Mouse (Mus musculus) telencephalon, adult 2 months (tissue): ENCODE measurements around the gene Vkorc1l1.
"Not testable (repeated sequence)": the region's sequence is repeated elsewhere in the genome, so short reads cannot be mapped to it uniquely, and the experiment has no call there.

Experiments used
- DNase-seq: peaks from one replicate; pipeline ENCODE4 v3.0.0-alpha.2; 2011; ENCODE audit warnings: low read depth, low spot score

Vkorc1l1 gene

GRCm38 (mm10) chr5:129941495-129942045 lies at the start of gene Vkorc1l1:
Gene Vkorc1l1 (plus strand): TSS chr5:129941970.
- peak; percentile 98 for DNase-seq

- peak; percentile 95 for DNase-seq
These were observed 46.3 kb upstream of the Vkorc1l1 start, which contains the start of gene Zbed5 for GRCm38 (mm10) chr5:129895198-129896088. Gene Zbed5 (plus strand): TSS chr5:129895723.

- no peak for DNase-seq
These were observed 43.3 kb upstream of the Vkorc1l1 start, which contains the start of gene Phkg1 for GRCm38 (mm10) chr5:129898449-129898848. Gene Phkg1 (minus strand): TSS chr5:129898549.

- no peak for DNase-seq
These were observed 34.0 kb upstream of the Vkorc1l1 start for GRCm38 (mm10) chr5:129907775-129908174.

- DNase-seq, result peak; percentile 55
These were observed 33.4 kb upstream of the Vkorc1l1 start, which contains the start of gene Nupr1l for GRCm38 (mm10) chr5:129908242-129908965. Gene Nupr1l (plus strand): TSS chr5:129908540.

GRCm38 (mm10) chr5:129909147-129909546 lies 32.6 kb upstream of the Vkorc1l1 start:
- no peak for DNase-seq

GRCm38 (mm10) chr5:129909591-129909990 lies 32.2 kb upstream of the Vkorc1l1 start:
- DNase-seq, result no peak

- no peak for DNase-seq
These were observed 27.7 kb upstream of the Vkorc1l1 start for GRCm38 (mm10) chr5:129914024-129914423.

- DNase-seq, result not testable (repeated sequence)
These were observed 26.3 kb upstream of the Vkorc1l1 start for GRCm38 (mm10) chr5:129915491-129915890.

GRCm38 (mm10) chr5:129918065-129918651 lies 23.6 kb upstream of the Vkorc1l1 start:
- no peak for DNase-seq

GRCm38 (mm10) chr5:129918752-129919151 lies 23.0 kb upstream of the Vkorc1l1 start:
- no peak for DNase-seq

- no peak for DNase-seq
These were observed 22.4 kb upstream of the Vkorc1l1 start for GRCm38 (mm10) chr5:129919320-129919719.

GRCm38 (mm10) chr5:129921972-129922371 lies 19.8 kb upstream of the Vkorc1l1 start:
- DNase-seq, result no peak

GRCm38 (mm10) chr5:129924820-129925452 lies 16.8 kb upstream of the Vkorc1l1 start:
- DNase-seq, result no peak

GRCm38 (mm10) chr5:129925933-129926332 lies 15.8 kb upstream of the Vkorc1l1 start:
- no peak for DNase-seq

- DNase-seq, result no peak
These were observed 11.6 kb upstream of the Vkorc1l1 start for GRCm38 (mm10) chr5:129929924-129930855.

GRCm38 (mm10) chr5:129936941-129937340 lies 4.8 kb upstream of the Vkorc1l1 start:
- no peak for DNase-seq

GRCm38 (mm10) chr5:129940281-129940680 lies 1.5 kb upstream of the Vkorc1l1 start:
- no peak for DNase-seq

GRCm38 (mm10) chr5:129940736-129941494 lies 855 bp upstream of the Vkorc1l1 start:
- no peak for DNase-seq
